Mouse (Mus musculus) ES-E14 (cell line): ENCODE data around the gene Klk1b3. TPM values are rescaled to one million over a fixed set of nuclear protein-coding genes. Genes with fewer than 3 reads are reported as not detected.
"Not testable (repeated sequence)": the region's sequence is repeated elsewhere in the genome, so short reads cannot be mapped to it uniquely, and the experiment has no call there.

ENCODE experiments used
- DNase-seq: peaks from one replicate; pipeline ENCODE4 v3.0.0-alpha.2; 2013; ENCODE audit warnings: low read depth, low spot score
- H3K27ac ChIP-seq: 2 replicates; pipeline ENCODE4 v1.5.1; 2012; ENCODE audit warnings: low read depth, mild to moderate bottlenecking, low read length, moderate library complexity, mixed read lengths; ENCODE audit not compliant: poor library complexity, insufficient read depth, severe bottlenecking
- H3K36me3 ChIP-seq: 2 replicates; pipeline ENCODE4 v1.6.1; 2012; ENCODE audit warnings: mild to moderate bottlenecking, low read length, moderate library complexity, mixed read lengths; ENCODE audit not compliant: control insufficient read depth, poor library complexity, insufficient read depth, severe bottlenecking
- H3K4me1 ChIP-seq, 2 experiments: fragments of 150-350 bp in 1 of 2; sonication (generic) in 1 of 2; 2 replicates each; pipeline ENCODE4 v1.6.1; 2012; ENCODE audit warnings: low read length in 2 of 2, mild to moderate bottlenecking in 1 of 2, mixed read lengths in 1 of 2; ENCODE audit not compliant: control insufficient read depth in 2 of 2, insufficient read depth in 2 of 2, poor library complexity in 1 of 2
- H3K4me3 ChIP-seq, 2 experiments: fragments of 150-350 bp in 1 of 2; sonication (generic) in 1 of 2; 2 replicates each; pipeline ENCODE4 v1.5.1; 2012; ENCODE audit warnings: low read length in 2 of 2, low read depth in 1 of 2, mild to moderate bottlenecking in 1 of 2, mixed read lengths in 1 of 2; ENCODE audit not compliant: insufficient read depth in 1 of 2, poor library complexity in 1 of 2, severe bottlenecking in 1 of 2
- H3K9ac ChIP-seq: 2 replicates; pipeline ENCODE4 v1.6.1; 2012; ENCODE audit warnings: low read depth, mild to moderate bottlenecking, low read length, mixed read lengths; ENCODE audit not compliant: poor library complexity, insufficient read depth, severe bottlenecking
- H3K9me3 ChIP-seq: fragments of 150-350 bp; sonication (generic); 2 replicates; pipeline ENCODE4 v1.6.1; 2012; ENCODE audit warnings: low read depth, mild to moderate bottlenecking, low read length; ENCODE audit not compliant: control insufficient read depth, insufficient read depth
- CHD2 ChIP-seq: IDR thresholded peaks from 2 replicates; pipeline ENCODE4 v1.6.1; 2014; ENCODE audit warnings: mild to moderate bottlenecking, low read depth, low read length, inconsistent platforms
- HCFC1 ChIP-seq: IDR thresholded peaks from 2 replicates; pipeline ENCODE4 v1.6.1; 2012; ENCODE audit warnings: low read length, inconsistent platforms, borderline replicate concordance; ENCODE audit not compliant: insufficient read depth
- MAFK ChIP-seq: IDR thresholded peaks from 2 replicates; pipeline ENCODE4 v1.6.1; 2014; ENCODE audit warnings: mild to moderate bottlenecking, low read depth, low read length, inconsistent platforms; ENCODE audit not compliant: insufficient read depth
- ZC3H11A ChIP-seq: IDR thresholded peaks from 2 replicates; pipeline ENCODE4 v1.6.1; 2012; ENCODE audit warnings: low read depth, mild to moderate bottlenecking, inconsistent platforms, low read length, borderline replicate concordance
- ZNF384 ChIP-seq: IDR thresholded peaks from 2 replicates; pipeline ENCODE4 v1.6.1; 2012; ENCODE audit warnings: low read depth, low read length, inconsistent platforms
- in situ Hi-C, 2 experiments: fragments of 600-800 bp; cut with MboI; formaldehyde crosslinking; loops; one replicate each; pipeline ENCODE4 v1.15.1; 2025; ENCODE audit warnings: low sequenced_read_pairs in 2 of 2, inconsistent platforms in 1 of 2; ENCODE audit not compliant: unreplicated experiment in 2 of 2
- total RNA-seq: library from RNA; depleted of rRNA; stranded (reverse); fragments of 300-350 nt; gene quantifications from 2 replicates; pipeline ENCODE4 v1.2.3, GENCODE M21; 2012

The Klk1b3 gene
- total RNA-seq, 1 experiment = 0.40 TPM

DNA sequence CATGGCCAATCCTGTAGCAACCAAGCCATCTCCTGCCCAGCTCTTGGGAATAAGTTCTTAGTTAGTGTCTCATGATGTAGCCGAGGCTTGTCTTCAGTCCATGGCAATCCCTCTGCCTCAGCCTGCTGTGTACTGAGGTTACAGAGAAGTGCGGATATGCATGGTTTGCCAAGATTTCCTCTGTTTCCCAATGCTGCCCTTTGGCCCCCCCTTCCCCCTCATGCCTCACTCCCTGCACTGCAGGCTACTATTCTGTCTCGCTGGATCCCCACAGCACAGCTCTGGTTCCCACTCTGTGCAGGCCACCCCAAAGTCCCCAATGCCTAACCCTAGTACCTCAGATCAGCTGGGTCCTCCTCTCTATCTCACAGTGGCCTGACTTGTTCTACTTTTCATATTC is 10.3 kb downstream of the Klk1b3 start:
- H3K4me1 ChIP-seq = no peaks in the 10 kb centered on the region
- H3K36me3 ChIP-seq = no peaks in the 10 kb centered on the region
- H3K27ac ChIP-seq = no peak overlapping the region
- no peak overlapping the region for H3K9ac ChIP-seq
- no peak overlapping the region for H3K4me3 ChIP-seq
- TF ChIP-seq ZC3H11A (no peak), MAFK (no peak), HCFC1 (no peak), CHD2 (no peak), ZNF384 (no peak)
- H3K9me3 ChIP-seq = no peaks in the 10 kb centered on the region
- no peak for DNase-seq
- in situ Hi-C loops = loop anchor here in 1 of 2 experiments (5.0 to 25.0 kb wide), 2 partner anchors 49 to 246 kb away; partner anchors contain the start of genes Acp4, Klk1b1 and Klk1b8

GRCm38 (mm10) chr7:44215645-44216044 is 17.7 kb downstream of the Klk1b3 start, which contains the start of gene Klk1b5:
Gene Klk1b5, plus strand, starts transcription at chr7:44215945.
- Histone ChIP-seq H3K4me3 (no peak within 1 kb of the TSS), H3K36me3 (no peaks in the 10 kb centered on the region), H3K9ac (no peak within 1 kb of the TSS), H3K27ac (no peak within 1 kb of the TSS), H3K9me3 (no peaks in the 10 kb centered on the region), H3K4me1 (no peaks in the 10 kb centered on the region)
- TF ChIP-seq CHD2 (no peak), ZNF384 (no peak), HCFC1 (no peak), ZC3H11A (no peak), MAFK (no peak)
- no peak for DNase-seq
- in situ Hi-C loops = loop anchor here in 1 of 2 experiments (5.0 to 25.0 kb wide), 2 partner anchors 203 to 253 kb away; partner anchors contain the start of genes Klk1b1, Klk1b26 and Klk1b8

GRCm38 (mm10) chr7:44221601-44222000 is 23.6 kb downstream of the Klk1b3 start:
- in situ Hi-C loops = loop anchor here in 1 of 2 experiments (25.0 kb wide), 1 partner anchor 259 kb away; the partner anchor contains the start of genes Klk1b1 and Klk1b8
- H3K4me1 ChIP-seq, DNase-seq, H3K9me3 ChIP-seq, H3K27ac ChIP-seq, H3K9ac ChIP-seq, H3K36me3 ChIP-seq, H3K4me3 ChIP-seq: not testable (repeated sequence)

- not testable (repeated sequence) for H3K4me1 ChIP-seq, H3K27ac ChIP-seq, DNase-seq, H3K36me3 ChIP-seq, H3K9ac ChIP-seq, H3K4me3 ChIP-seq, H3K9me3 ChIP-seq
- in situ Hi-C loops = loop anchor here in 1 of 2 experiments (25.0 kb wide), 1 partner anchor 260 kb away; the partner anchor contains the start of genes Klk1b1 and Klk1b8
Observed at GRCm38 (mm10) chr7:44222335-44222734, 24.3 kb downstream of the Klk1b3 start.

DNA sequence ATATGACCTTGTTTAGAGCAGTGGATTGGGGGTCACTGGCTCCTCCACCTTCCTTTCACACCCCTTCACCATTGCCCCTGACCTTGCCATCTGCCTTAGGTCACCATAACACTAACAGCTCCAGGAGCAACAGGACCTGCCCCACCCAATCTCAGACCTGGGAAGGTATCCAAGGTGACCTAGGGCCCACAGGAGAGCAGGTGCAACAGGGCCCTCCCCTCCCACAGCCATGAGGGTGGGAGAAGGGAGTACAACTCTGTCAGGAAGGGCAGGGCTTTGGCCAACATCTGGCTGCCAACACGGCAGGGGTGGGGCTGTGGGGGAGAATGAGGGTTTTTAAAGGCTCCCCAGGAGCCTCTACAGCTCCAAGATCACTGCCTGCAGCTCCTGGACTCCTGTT is 27.1 kb downstream of the Klk1b3 start, which contains the start of gene Klk1:
Gene Klk1, plus strand, starts transcription at position 285 of the 400 bp plus-strand sequence.
- no peak within 1 kb of the TSS for H3K9ac ChIP-seq
- no peak within 1 kb of the TSS for H3K4me3 ChIP-seq
- no peaks in the 10 kb centered on the region for H3K36me3 ChIP-seq
- no peaks in the 10 kb centered on the region for H3K9me3 ChIP-seq
- peaks cover 3 to 9% of the 10 kb centered on the region in 2 experiments; a peak in 2 of 4 replicates for H3K4me1 ChIP-seq
- no peak for DNase-seq
- TF ChIP-seq ZNF384 (no peak), CHD2 (no peak), MAFK (no peak), ZC3H11A (no peak), HCFC1 (no peak)
- H3K27ac ChIP-seq = no peak within 1 kb of the TSS
- in situ Hi-C loops = no loop called here
